Mouse (Mus musculus): ENCODE data around the gene Lancl2. TPM values are rescaled to one million over a fixed set of nuclear protein-coding genes. Genes with fewer than 3 reads are reported as not detected.

The Lancl2 gene
- total RNA-seq (2021): 100 to 1,000 TPM; 114 to 127 TPM

- intact Hi-C loops (cut with DNase I): loop anchor here (5.0 to 10.0 kb wide), 3 partner anchors 98 to 895 kb away; no protein-coding TSS in a partner anchor
- DNase-seq (ENCODE audit: low spot score in 2 of 2): peak in 1 of 2 experiments; percentile 64
Measured at GRCm38 (mm10) chr6:57702376-57702742, at the start of gene Lancl2. Gene Lancl2, plus strand, starts transcription at chr6:57702540.

GRCm38 (mm10) chr6:57661295-57661694, 41.0 kb upstream of the Lancl2 start:
- DNase-seq (ENCODE audit: low spot score in 2 of 2): no peak
- intact Hi-C loops (cut with DNase I): no loop called here

- no peak for DNase-seq (ENCODE audit: low spot score in 2 of 2)
- intact Hi-C loops (cut with DNase I): loop anchor here (5.0 kb wide), 1 partner anchor 77 kb away; no protein-coding TSS in a partner anchor
Measured at GRCm38 (mm10) chr6:57684156-57684555, 18.2 kb upstream of the Lancl2 start.

- intact Hi-C loops (cut with DNase I): loop anchor here (10.0 kb wide), 1 partner anchor 767 kb away; the partner anchor contains the start of genes Nt5c3 and Vmn1r4
- peak; percentile 82 to 85 for DNase-seq (ENCODE audit: low spot score in 2 of 2)
Measured at GRCm38 (mm10) chr6:57691467-57692261, 10.7 kb upstream of the Lancl2 start, which contains the start of gene Pyurf. Gene Pyurf, minus strand, starts transcription at chr6:57692078.

- DNase-seq (ENCODE audit: low spot score in 2 of 2): no peak
- intact Hi-C loops (cut with DNase I): loop anchor here (10.0 kb wide), 1 partner anchor 768 kb away; the partner anchor contains the start of genes Nt5c3 and Vmn1r4
Measured at GRCm38 (mm10) chr6:57693116-57693515, 9.2 kb upstream of the Lancl2 start.

GRCm38 (mm10) chr6:57701686-57702085, 654 bp upstream of the Lancl2 start:
- DNase-seq (ENCODE audit: low spot score in 2 of 2): no peak
- intact Hi-C loops (cut with DNase I): loop anchor here (5.0 to 10.0 kb wide), 3 partner anchors 97 to 894 kb away; no protein-coding TSS in a partner anchor

GRCm38 (mm10) chr6:57702743-57703499, 581 bp downstream of the Lancl2 start:
- intact Hi-C loops (cut with DNase I): loop anchor here (5.0 to 10.0 kb wide), 3 partner anchors 98 to 896 kb away; no protein-coding TSS in a partner anchor
- peak; percentile 97 to 98 for DNase-seq (ENCODE audit: low spot score in 2 of 2)

- DNase-seq (ENCODE audit: low spot score in 2 of 2): no peak
- intact Hi-C loops (cut with DNase I): loop anchor here (5.0 to 10.0 kb wide), 3 partner anchors 99 to 896 kb away; no protein-coding TSS in a partner anchor
Measured at GRCm38 (mm10) chr6:57703703-57704102, 1.4 kb downstream of the Lancl2 start.

- intact Hi-C loops (cut with DNase I): loop anchor here (10.0 kb wide), 1 partner anchor 102 kb away; no protein-coding TSS in a partner anchor
Measured at GRCm38 (mm10) chr6:57706721-57707120, 4.4 kb downstream of the Lancl2 start.

GRCm38 (mm10) chr6:57711726-57712125, 9.4 kb downstream of the Lancl2 start:
- intact Hi-C loops (cut with DNase I): no loop called here

More at GRCm38 (mm10) chr6:57706721-57707120, 4.4 kb downstream of the Lancl2 start:
- DNase-seq (ENCODE audit: low spot score in 2 of 2): no peak

GRCm38 (mm10) chr6:57721347-57721746, 19.0 kb downstream of the Lancl2 start:
- no peak for DNase-seq (ENCODE audit: low spot score in 2 of 2)
- intact Hi-C loops (cut with DNase I): no loop called here

More at GRCm38 (mm10) chr6:57711726-57712125, 9.4 kb downstream of the Lancl2 start:
- DNase-seq (ENCODE audit: low spot score in 2 of 2): no peak

- intact Hi-C loops (cut with DNase I): loop anchor here (5.0 kb wide), 1 partner anchor 120 kb away; no protein-coding TSS in a partner anchor
- no peak for DNase-seq (ENCODE audit: low spot score in 2 of 2)
Measured at GRCm38 (mm10) chr6:57742749-57743148, 40.4 kb downstream of the Lancl2 start.

GRCm38 (mm10) chr6:57743333-57743732, 41.0 kb downstream of the Lancl2 start:
- intact Hi-C loops (cut with DNase I): loop anchor here (5.0 kb wide), 1 partner anchor 119 kb away; no protein-coding TSS in a partner anchor
- no peak for DNase-seq (ENCODE audit: low spot score in 2 of 2)

- intact Hi-C loops (cut with DNase I): loop anchor here (5.0 kb wide), 1 partner anchor 118 kb away; no protein-coding TSS in a partner anchor
- no peak for DNase-seq (ENCODE audit: low spot score in 2 of 2)
Measured at GRCm38 (mm10) chr6:57744123-57744522, 41.8 kb downstream of the Lancl2 start.

GRCm38 (mm10) chr6:57744974-57745747, 42.8 kb downstream of the Lancl2 start:
- intact Hi-C loops (cut with DNase I): loop anchor here (5.0 kb wide), 1 partner anchor 117 kb away; no protein-coding TSS in a partner anchor
- no peak for DNase-seq (ENCODE audit: low spot score in 2 of 2)

GRCm38 (mm10) chr6:57745748-57746129, 43.4 kb downstream of the Lancl2 start:
- intact Hi-C loops (cut with DNase I): no loop called here
- no peak for DNase-seq (ENCODE audit: low spot score in 2 of 2)

- intact Hi-C loops (cut with DNase I): no loop called here
- no peak for DNase-seq (ENCODE audit: low spot score in 2 of 2)
Measured at GRCm38 (mm10) chr6:57753962-57754759, 51.8 kb downstream of the Lancl2 start.

GRCm38 (mm10) chr6:57763054-57763453, 60.7 kb downstream of the Lancl2 start:
- intact Hi-C loops (cut with DNase I): no loop called here
- no peak for DNase-seq (ENCODE audit: low spot score in 2 of 2)
